Mouse (Mus musculus): ENCODE results near the gene Setd7. TPM values are rescaled to one million over a fixed set of nuclear protein-coding genes. Genes with fewer than 3 reads are reported as not detected.

The Setd7 gene
- 76.5 TPM for polyA plus RNA-seq (2021)

DNA sequence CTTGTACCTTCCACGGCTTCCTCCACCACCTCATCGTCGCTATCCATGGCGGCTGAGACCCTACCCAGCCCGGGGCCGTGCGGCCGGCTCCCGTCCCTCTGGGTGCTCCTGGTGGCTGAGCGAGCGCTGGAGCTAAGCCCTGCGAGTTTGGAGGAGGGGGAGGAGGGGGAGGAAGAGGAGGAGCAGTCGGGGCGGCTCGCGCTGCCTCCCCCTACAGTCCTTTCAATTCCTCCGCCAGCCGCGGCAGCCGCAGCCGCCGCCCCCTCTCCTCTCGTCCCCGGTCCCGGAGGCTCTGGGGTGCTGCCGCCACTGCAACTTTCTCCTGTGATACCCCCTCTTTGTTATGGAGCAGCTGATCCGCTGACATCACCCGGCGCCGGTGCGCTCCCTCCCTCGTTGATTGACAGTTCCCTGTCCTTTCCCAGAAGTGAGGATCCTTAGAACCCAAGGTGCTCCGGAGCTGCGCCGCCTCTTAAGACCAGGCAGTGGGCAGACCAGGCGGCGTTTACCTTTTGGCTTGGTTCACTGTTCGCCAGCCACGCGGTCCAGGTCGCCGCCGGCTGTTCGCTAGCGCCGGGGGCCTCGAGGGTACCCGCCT is at the start of gene Setd7:
Gene Setd7, minus strand, starts transcription at position 369 of the 598 bp plus-strand sequence.
- CTCF ChIA-PET = interaction anchor here (0.7 to 3.4 kb wide), 10 partner anchors 12 to 113 kb away, joined by 3 to 22 read pairs (median 3); no protein-coding TSS in a partner anchor
- ATAC-seq (peak; percentile 41), DNase-seq (ENCODE audit: low read depth, low spot score) (peak; percentile 62)
- no peak for TF ChIP-seq CTCF (IDR thresholded peaks at IDR 0.05)
- no peaks in the 10 kb centered on the region for H3K27me3 ChIP-seq
- in situ Hi-C loops (cut with MboI; ENCODE audit: low pct_unique_long_range_greater_than_20kb) = no loop called here
- POLR2A ChIA-PET = interaction anchor here (0.6 to 2.0 kb wide), 14 partner anchors 10 to 621 kb away, joined by 3 to 8 read pairs (median 3); partner anchors contain the start of gene Rab33b

DNA sequence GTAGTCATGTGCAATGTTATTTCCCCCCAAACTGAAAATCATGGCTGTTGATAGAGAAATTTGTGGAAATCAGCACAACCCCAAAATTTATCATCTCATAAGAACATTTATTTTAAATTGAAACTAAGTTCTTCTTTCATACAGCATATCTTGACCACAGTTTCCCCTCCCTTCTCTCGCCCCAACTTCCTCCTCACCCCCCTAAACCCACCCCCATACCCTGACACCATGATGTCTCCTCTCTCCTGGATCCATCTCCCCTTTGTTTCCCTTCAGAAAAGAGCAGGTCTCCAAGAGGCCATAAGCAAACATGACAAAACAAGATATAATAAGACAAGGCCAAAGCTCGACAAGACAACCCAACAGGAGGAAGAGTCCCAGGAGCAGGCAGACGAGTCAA is 43.8 kb upstream of the Setd7 start:
- DNase-seq (ENCODE audit: low read depth, low spot score) (no peak), ATAC-seq (no peak)
- POLR2A ChIA-PET = interaction anchor here (0.7 kb wide), 1 partner anchor 38 kb away, joined by 3 read pairs; no protein-coding TSS in a partner anchor
- CTCF ChIA-PET = interaction anchor here (1.1 to 1.2 kb wide), 2 partner anchors 34 to 43 kb away, joined by 3 read pairs; no protein-coding TSS in a partner anchor
- in situ Hi-C loops (cut with MboI; ENCODE audit: low pct_unique_long_range_greater_than_20kb) = no loop called here
- H3K27me3 ChIP-seq = peaks cover 3% of the 10 kb centered on the region
- no peak for TF ChIP-seq CTCF (IDR thresholded peaks at IDR 0.05)

DNA sequence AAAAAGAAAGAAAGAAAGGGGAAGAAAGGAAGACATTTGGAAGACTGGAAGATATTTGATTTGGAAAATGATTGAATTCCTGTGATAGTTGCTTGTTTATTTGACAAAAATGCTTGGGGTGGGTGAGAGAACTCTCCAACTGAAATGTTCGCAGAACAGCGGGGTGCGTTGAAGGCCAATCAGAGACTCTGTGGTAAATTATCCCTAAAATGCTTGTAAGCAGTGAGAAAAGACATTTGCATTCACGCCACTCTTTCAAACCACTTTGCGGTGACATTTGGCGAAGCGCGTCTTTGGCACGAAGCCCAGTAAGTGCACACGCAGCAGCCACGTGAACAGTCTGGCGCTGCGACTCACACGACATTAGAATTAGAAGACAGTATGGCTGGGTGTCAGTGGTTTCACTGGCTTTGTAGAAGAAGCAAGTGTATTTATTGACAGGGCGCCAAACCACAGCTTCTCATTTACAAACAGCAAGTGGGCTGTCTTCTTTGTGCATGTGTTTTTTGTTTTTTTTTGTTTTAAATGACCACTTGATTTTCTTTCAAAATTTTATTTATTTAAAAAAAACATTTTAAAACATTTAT is 43.1 kb upstream of the Setd7 start:
- DNase-seq (ENCODE audit: low read depth, low spot score) = no peak
- in situ Hi-C loops (cut with MboI; ENCODE audit: low pct_unique_long_range_greater_than_20kb) = no loop called here

DNA sequence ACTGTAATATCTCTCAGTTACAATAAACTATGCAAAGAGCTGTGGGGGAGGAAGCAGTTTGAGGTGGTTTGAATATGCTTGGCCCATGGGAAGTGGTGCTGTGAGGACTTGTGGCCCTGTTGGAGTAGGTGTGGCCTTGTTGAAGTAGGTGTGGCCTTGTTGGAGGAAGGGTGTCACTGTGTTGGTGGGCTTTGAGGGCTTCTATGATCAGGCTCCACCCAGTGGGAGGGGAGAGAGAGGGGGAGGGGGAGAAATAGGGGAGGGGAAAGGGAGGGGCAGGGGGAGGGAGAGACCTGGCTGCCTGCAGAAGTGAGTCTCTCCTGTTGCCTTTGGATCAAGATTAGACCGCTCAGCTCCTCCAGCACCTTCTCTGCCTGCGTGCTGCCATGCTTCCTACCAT is 40.8 kb upstream of the Setd7 start:
- ATAC-seq (no peak), DNase-seq (ENCODE audit: low read depth, low spot score) (no peak)
- ChIA-PET POLR2A (no interaction called here), CTCF (no interaction called here)
- in situ Hi-C loops (cut with MboI; ENCODE audit: low pct_unique_long_range_greater_than_20kb) = no loop called here
- peaks cover 3% of the 10 kb centered on the region for H3K27me3 ChIP-seq
- no peak for TF ChIP-seq CTCF (IDR thresholded peaks at IDR 0.05)

More for the DNA sequence above, 43.1 kb upstream of the Setd7 start:
- ChIA-PET CTCF (interaction anchor here (1.1 kb wide), 1 partner anchor 44 kb away, joined by 3 read pairs; no protein-coding TSS in a partner anchor), POLR2A (interaction anchor here (0.7 kb wide), 1 partner anchor 38 kb away, joined by 3 read pairs; no protein-coding TSS in a partner anchor)
- TF ChIP-seq CTCF (IDR thresholded peaks at IDR 0.05) = no peak
- ATAC-seq = no peak
- peaks cover 3% of the 10 kb centered on the region for H3K27me3 ChIP-seq

DNA sequence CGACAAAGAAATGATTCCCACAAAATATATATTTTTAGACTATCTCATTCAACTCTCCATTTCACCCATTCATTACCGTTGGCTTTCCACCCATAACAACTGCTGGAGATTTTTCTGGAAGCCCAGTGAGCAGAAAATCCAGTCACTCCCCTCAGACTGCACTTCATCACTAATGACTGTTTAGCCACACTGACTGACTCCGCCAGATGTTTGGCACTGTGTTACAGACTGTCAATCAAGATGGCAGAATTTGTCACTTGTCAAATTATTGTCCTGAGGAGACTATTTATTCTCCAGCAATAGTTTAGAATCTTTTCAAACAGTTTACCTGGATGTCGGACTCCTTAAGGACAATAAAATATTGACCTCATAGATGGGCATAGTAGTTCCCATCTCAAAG is 40.0 kb upstream of the Setd7 start:
- in situ Hi-C loops (cut with MboI; ENCODE audit: low pct_unique_long_range_greater_than_20kb) = no loop called here
- TF ChIP-seq CTCF (IDR thresholded peaks at IDR 0.05) = no peak
- CTCF ChIA-PET = no interaction called here
- ATAC-seq (no peak), DNase-seq (ENCODE audit: low read depth, low spot score) (no peak)
- H3K27me3 ChIP-seq = no peaks in the 10 kb centered on the region
- POLR2A ChIA-PET = no interaction called here

DNA sequence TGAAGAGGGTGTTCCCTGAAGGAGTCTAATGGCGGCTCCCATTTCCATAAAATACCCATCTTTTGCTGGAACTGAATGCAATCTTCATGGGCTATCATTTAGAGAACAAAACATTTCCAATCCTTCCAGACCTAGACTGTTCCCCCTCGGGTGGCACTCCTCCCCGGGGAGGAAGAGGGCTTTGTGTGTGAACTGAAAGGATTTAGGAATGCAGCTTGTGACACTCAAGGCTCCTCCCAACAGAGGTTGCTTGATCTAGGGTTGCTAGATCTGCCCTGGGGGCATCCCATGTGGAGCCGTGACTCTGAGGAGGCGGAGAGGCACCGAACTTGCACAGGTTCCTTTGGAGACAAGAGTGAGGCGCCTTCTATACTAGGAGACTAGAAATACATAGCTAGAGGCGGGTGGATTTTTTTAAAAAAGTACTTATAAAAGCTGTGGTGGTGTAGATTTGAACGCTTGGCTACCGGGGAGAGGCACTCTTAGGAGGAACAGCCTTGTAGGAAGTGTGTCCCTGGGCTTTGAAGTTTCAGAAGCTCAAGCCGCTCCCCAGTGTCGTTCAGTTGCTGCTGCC is 38.5 kb upstream of the Setd7 start:
- ChIA-PET CTCF (interaction anchor here (1.0 to 1.3 kb wide), 3 partner anchors 9 to 52 kb away, joined by 3 to 4 read pairs (median 3); no protein-coding TSS in a partner anchor), POLR2A (no interaction called here)
- no peak for TF ChIP-seq CTCF (IDR thresholded peaks at IDR 0.05)
- no peak for DNase-seq (ENCODE audit: low read depth, low spot score)
- ATAC-seq = no peak
- in situ Hi-C loops (cut with MboI; ENCODE audit: low pct_unique_long_range_greater_than_20kb) = no loop called here
- H3K27me3 ChIP-seq = no peaks in the 10 kb centered on the region

DNA sequence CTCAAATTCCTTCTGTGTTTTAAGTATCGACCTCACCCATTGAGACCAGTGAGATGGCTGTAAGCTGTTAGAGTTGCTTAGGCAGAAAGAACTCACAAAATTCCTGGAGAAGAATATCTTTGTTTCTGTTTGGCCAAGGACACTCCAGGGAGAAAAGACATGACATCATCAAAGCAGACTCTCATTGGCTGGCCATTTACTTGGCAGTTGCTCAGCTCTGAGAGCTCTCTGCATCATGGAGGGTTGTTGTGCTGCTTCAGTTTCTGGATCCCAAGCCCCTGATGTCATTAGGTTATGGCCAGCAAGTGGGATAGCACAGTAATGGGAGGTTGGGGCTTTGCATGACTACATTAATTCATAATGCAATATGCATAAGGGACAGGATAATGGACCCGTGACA is 35.9 kb upstream of the Setd7 start:
- DNase-seq (ENCODE audit: low read depth, low spot score) = no peak
- TF ChIP-seq CTCF (IDR thresholded peaks at IDR 0.05) = no peak
- H3K27me3 ChIP-seq = no peaks in the 10 kb centered on the region
- in situ Hi-C loops (cut with MboI; ENCODE audit: low pct_unique_long_range_greater_than_20kb) = no loop called here
- POLR2A ChIA-PET = interaction anchor here (0.7 to 1.5 kb wide), 4 partner anchors 8 to 82 kb away, joined by 3 to 5 read pairs (median 4); no protein-coding TSS in a partner anchor
- CTCF ChIA-PET = interaction anchor here (1.4 to 1.7 kb wide), 3 partner anchors 9 to 41 kb away, joined by 3 to 4 read pairs (median 4); no protein-coding TSS in a partner anchor
- peak; percentile 51 for ATAC-seq

DNA sequence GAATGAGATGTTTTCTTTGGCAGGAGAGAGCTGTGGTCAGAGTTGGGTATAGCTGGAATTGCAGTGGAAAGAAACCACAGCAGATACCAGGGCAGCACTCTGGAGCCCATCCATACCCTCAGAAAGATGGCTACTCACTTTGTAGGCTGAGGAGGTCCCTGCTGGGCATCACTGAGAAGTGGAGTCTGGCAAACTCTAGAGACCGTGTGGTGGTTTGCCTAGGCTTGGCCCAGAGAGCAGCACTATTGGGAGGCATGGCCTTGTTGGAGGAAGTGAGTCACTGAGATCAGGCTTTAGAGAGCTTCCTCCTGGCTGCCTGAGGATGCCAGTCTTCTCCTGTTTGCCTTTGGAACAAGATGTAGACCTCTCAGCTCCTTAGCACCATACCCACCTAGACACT is 32.8 kb upstream of the Setd7 start:
- DNase-seq (ENCODE audit: low read depth, low spot score) (no peak), ATAC-seq (peak; percentile 32)
- H3K27me3 ChIP-seq = no peaks in the 10 kb centered on the region
- ChIA-PET CTCF (interaction anchor here (1.6 to 2.1 kb wide), 2 partner anchors 10 to 55 kb away, joined by 4 to 5 read pairs; no protein-coding TSS in a partner anchor), POLR2A (no interaction called here)
- in situ Hi-C loops (cut with MboI; ENCODE audit: low pct_unique_long_range_greater_than_20kb) = no loop called here
- TF ChIP-seq CTCF (IDR thresholded peaks at IDR 0.05) = no peak

DNA sequence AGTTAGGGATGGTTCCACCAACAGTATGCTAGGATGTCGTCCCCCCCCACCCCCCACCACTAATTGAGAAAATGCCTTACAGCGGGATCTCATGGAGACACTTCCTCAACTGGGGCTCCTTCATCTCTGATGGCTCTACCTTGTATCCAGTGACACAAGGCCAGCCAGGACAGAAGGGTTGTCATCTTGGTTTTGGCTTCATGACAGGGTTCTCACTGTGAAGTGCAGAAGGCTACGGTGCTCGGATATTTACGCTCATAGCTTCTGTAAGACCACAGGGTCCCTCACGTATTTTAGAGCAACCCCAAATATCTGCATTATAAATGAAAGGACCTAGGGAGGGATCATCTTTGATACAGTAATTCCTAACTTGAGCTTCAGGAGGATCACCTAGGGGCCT is 30.9 kb upstream of the Setd7 start:
- POLR2A ChIA-PET = no interaction called here
- TF ChIP-seq CTCF (IDR thresholded peaks at IDR 0.05) = no peak
- in situ Hi-C loops (cut with MboI; ENCODE audit: low pct_unique_long_range_greater_than_20kb) = no loop called here
- no peaks in the 10 kb centered on the region for H3K27me3 ChIP-seq
- DNase-seq (ENCODE audit: low read depth, low spot score) (no peak), ATAC-seq (no peak)
- CTCF ChIA-PET = interaction anchor here (1.2 to 2.1 kb wide), 3 partner anchors 7 to 57 kb away, joined by 3 to 5 read pairs (median 5); no protein-coding TSS in a partner anchor

DNA sequence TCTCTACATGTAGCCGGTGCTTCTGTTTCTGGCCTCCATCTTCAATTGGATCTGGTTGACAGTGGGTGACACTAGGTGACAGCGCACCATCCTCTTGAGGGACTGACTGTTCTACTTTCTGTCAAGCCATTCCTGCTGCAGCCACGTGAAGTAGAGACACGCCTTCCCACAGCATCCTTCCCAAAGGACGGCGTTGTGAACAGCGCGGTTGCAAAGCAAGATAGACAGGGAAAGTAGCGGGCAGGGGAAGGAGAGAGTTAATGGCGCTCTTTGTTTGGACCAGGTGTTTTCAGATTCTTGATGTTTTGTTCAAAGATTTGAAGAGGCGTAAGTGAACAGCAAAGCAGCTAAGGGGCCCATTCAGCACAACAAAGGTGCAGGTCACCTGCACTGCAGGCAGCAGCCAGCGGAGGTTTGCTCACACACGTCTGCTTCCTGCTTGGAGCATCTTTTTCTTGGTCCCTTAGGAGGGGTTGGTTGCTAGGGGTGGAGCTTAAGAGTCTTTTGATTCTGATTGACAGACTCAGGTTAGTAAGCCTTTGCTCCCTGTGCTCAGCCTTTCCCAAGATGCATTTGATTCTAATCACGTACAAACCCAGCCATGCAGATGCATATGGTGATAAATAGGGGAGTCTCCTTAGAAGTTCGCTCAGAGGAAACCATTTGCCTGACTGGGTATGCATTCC is 29.7 kb upstream of the Setd7 start:
- in situ Hi-C loops (cut with MboI; ENCODE audit: low pct_unique_long_range_greater_than_20kb) = no loop called here
- TF ChIP-seq CTCF (IDR thresholded peaks at IDR 0.05) = no peak
- no peak for DNase-seq (ENCODE audit: low read depth, low spot score)
- no peaks in the 10 kb centered on the region for H3K27me3 ChIP-seq
- no peak for ATAC-seq
- ChIA-PET POLR2A (no interaction called here), CTCF (interaction anchor here (1.2 kb wide), 1 partner anchor 58 kb away, joined by 3 read pairs; no protein-coding TSS in a partner anchor)
